Mouse (Mus musculus) midbrain, embryonic 11.5 days (tissue): Measurements from ENCODE around the gene Lclat1. TPM values are rescaled to one million over a fixed set of nuclear protein-coding genes. Genes with fewer than 3 reads are reported as not detected.
A peak's percentile ranks its signal among the peaks of the same experiment; 100 is the strongest.

Experiments used
- ATAC-seq: fragments of 200-750 bp; cut with Nextera tagmentation; 2 replicates; pipeline ENCODE4 v1.8.0; 2017; ENCODE audit warnings: moderate TSS enrichment, moderate library complexity; ENCODE audit not compliant: low FRiP score
- DNase-seq: peaks from one replicate; pipeline ENCODE4 v3.0.0; 2015; ENCODE audit warnings: low spot score; ENCODE audit errors: missing footprints
- H3K27ac ChIP-seq: fragments of 300-500 bp; sonication (generic); 2 replicates; pipeline ENCODE4 v1.5.1; 2014; ENCODE audit warnings: low read depth, low read length
- H3K27me3 ChIP-seq: fragments of 300-500 bp; sonication (generic); 2 replicates; pipeline ENCODE4 v1.6.1; 2014; ENCODE audit warnings: mild to moderate bottlenecking, low read length, moderate library complexity, mixed read lengths; ENCODE audit not compliant: control insufficient read depth, insufficient read depth
- H3K36me3 ChIP-seq: fragments of 300-500 bp; sonication (generic); 2 replicates; pipeline ENCODE4 v1.6.1; 2014; ENCODE audit warnings: mild to moderate bottlenecking, low read length, moderate library complexity, mixed read lengths; ENCODE audit not compliant: control insufficient read depth, insufficient read depth
- H3K4me1 ChIP-seq: fragments of 300-500 bp; sonication (generic); 2 replicates; pipeline ENCODE4 v1.6.1; 2014; ENCODE audit warnings: low read length; ENCODE audit not compliant: control insufficient read depth, insufficient read depth
- H3K4me2 ChIP-seq: fragments of 300-500 bp; sonication (generic); 2 replicates; pipeline ENCODE4 v1.6.1; 2014; ENCODE audit warnings: mild to moderate bottlenecking, moderate library complexity
- H3K4me3 ChIP-seq: fragments of 300-500 bp; sonication (generic); 2 replicates; pipeline ENCODE4 v1.5.1; 2014; ENCODE audit warnings: low read depth, low read length
- H3K9ac ChIP-seq: fragments of 300-500 bp; sonication (generic); 2 replicates; pipeline ENCODE4 v1.6.1; 2014; ENCODE audit warnings: low read length
- H3K9me3 ChIP-seq: fragments of 300-500 bp; sonication (generic); 2 replicates; pipeline ENCODE4 v1.6.1; 2016; ENCODE audit warnings: low read length; ENCODE audit not compliant: control insufficient read depth
- WGBS: fragments of 180-500 bp; shearing (Covaris S2); extraction: QIAGEN DNeasy Blood & Tissue Kit; methylation state at CpG from one replicate; pipeline ENCODE4 v1.1.7; 2014; 5-methylcytosine and 5-hydroxymethylcytosine counted together
- polyA plus RNA-seq: library from polyadenylated mRNA; unstranded; fragments of >200 nt; fragmentation: Nextera tagmentation; extraction: Ambion mirVana; gene quantifications from 2 replicates; pipeline ENCODE4 v1.2.1, GENCODE M21; 2014

Lclat1 gene
- polyA plus RNA-seq, 1 experiment from 2014 or later, result 14.3 TPM

DNA sequence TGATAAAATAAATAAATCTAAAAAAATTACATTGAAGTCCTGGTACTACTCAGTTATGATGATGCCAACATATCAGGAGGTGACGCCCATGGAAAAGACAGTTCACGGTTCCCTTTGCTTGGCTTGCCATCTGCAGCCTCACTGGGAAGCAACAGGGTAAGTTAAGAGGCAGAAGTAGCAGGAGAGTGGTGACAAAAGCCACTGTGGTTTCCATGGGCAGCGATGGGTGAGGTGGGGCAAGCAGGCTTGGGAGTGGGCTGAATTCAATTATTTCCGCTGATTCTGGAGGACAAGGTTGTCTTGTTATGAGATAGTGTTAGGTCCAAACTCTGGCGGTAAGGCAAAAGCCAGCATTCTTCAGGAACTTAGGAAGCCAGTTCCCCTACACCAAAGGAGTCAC is 7.4 kb upstream of the Lclat1 start:
- Histone ChIP-seq H3K4me2 (no peak overlapping the region), H3K4me3 (no peak overlapping the region), H3K9me3 (no peaks in the 10 kb centered on the region), H3K27ac (no peak overlapping the region), H3K4me1 (no peaks in the 10 kb centered on the region), H3K36me3 (no peaks in the 10 kb centered on the region), H3K27me3 (no peaks in the 10 kb centered on the region; the same call in 1 of the 2 replicates), H3K9ac (no peak overlapping the region)
- 90% methylated on average over 5 of the region's 5 CpGs for WGBS
- ATAC-seq, result no peak
- no peak for DNase-seq

- ATAC-seq, result no peak
- Histone ChIP-seq H3K27ac (no peak overlapping the region), H3K36me3 (no peaks in the 10 kb centered on the region), H3K4me1 (no peaks in the 10 kb centered on the region), H3K27me3 (no peaks in the 10 kb centered on the region), H3K9ac (no peak overlapping the region), H3K4me3 (no peak overlapping the region), H3K9me3 (no peaks in the 10 kb centered on the region), H3K4me2 (no peak overlapping the region)
- DNase-seq, result no peak
- 82% methylated on average over 4 of the region's 4 CpGs for WGBS
These were observed 5.2 kb upstream of the Lclat1 start for GRCm38 (mm10) chr17:73102538-73102937.

DNA sequence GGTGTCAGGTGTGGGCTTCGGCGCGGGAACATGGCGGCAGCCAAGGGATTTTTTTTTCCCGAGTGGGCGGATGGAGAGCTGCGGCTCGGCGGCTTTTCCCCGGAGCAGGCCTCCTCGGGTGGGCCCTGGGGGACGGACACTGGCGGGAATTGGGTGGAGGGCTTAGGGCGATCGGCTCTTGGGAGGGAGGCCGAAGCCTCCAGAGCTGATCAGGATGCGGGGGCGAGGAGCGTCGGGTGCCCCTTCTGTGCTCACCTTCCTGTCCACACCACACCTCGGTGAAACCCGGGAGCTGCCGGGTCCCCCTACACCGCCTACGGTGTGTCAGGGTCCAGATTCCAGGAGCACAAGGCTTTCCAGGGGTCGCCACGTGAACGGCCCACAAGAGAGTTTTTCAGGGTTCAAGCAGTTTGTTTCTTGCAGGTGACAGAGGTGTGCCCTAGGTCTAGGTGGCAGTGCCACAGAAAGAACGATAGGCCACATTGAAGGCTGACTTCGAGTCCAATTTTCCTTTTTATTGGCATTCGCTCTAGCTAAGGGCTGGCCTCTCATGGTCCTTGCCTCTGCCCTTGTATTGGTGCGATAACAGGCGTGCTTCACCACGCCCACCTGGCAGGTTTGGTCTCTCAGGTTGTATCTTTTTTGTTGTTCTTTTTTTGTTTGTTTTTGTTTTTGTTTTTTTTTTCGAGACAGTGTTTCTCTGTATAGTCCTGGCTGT is 544 bp downstream of the Lclat1 start:
- Histone ChIP-seq H3K9ac (peak overlapping the region; percentile 79), H3K4me3 (peak overlapping the region; percentile 68), H3K4me1 (peaks cover 3% of the 10 kb centered on the region; the same call in 1 of the 2 replicates), H3K4me2 (peak overlapping the region; percentile 92), H3K27me3 (no peaks in the 10 kb centered on the region), H3K27ac (no peak overlapping the region), H3K9me3 (no peaks in the 10 kb centered on the region), H3K36me3 (no peaks in the 10 kb centered on the region)
- WGBS, result 7% methylated on average over 35 of the region's 35 CpGs
- DNase-seq (no peak), ATAC-seq (peak; percentile 78)

GRCm38 (mm10) chr17:73108888-73109259 is 1.1 kb downstream of the Lclat1 start:
- 86% methylated on average over 7 of the region's 7 CpGs for WGBS
- no peak for ATAC-seq
- H3K9ac ChIP-seq, result no peak overlapping the region

GRCm38 (mm10) chr17:73112128-73112527 is 4.3 kb downstream of the Lclat1 start:
- no peak for DNase-seq
- H3K9me3 ChIP-seq, result no peaks in the 10 kb centered on the region
- H3K36me3 ChIP-seq, result no peaks in the 10 kb centered on the region
- no peak overlapping the region for H3K4me3 ChIP-seq
- no peak overlapping the region for H3K4me2 ChIP-seq
- H3K27me3 ChIP-seq, result no peaks in the 10 kb centered on the region
- H3K4me1 ChIP-seq, result peaks cover 3% of the 10 kb centered on the region; the same call in 1 of the 2 replicates
- no peak for ATAC-seq
- 73% methylated on average over 7 of the region's 7 CpGs for WGBS
- no peak overlapping the region for H3K27ac ChIP-seq
- no peak overlapping the region for H3K9ac ChIP-seq

More at GRCm38 (mm10) chr17:73108888-73109259, 1.1 kb downstream of the Lclat1 start:
- DNase-seq, result no peak
- H3K36me3 ChIP-seq, result no peaks in the 10 kb centered on the region
- H3K4me3 ChIP-seq, result no peak overlapping the region
- H3K9me3 ChIP-seq, result no peaks in the 10 kb centered on the region
- H3K27me3 ChIP-seq, result no peaks in the 10 kb centered on the region
- H3K27ac ChIP-seq, result no peak overlapping the region
- peak overlapping the region; percentile 92 for H3K4me2 ChIP-seq
- H3K4me1 ChIP-seq, result peaks cover 3% of the 10 kb centered on the region; the same call in 1 of the 2 replicates

GRCm38 (mm10) chr17:73112601-73113000 is 4.8 kb downstream of the Lclat1 start:
- Histone ChIP-seq H3K27ac (no peak overlapping the region), H3K9me3 (no peaks in the 10 kb centered on the region), H3K4me1 (peaks cover 3% of the 10 kb centered on the region; the same call in 1 of the 2 replicates), H3K4me3 (no peak overlapping the region), H3K4me2 (no peak overlapping the region), H3K9ac (no peak overlapping the region), H3K36me3 (no peaks in the 10 kb centered on the region), H3K27me3 (no peaks in the 10 kb centered on the region)
- WGBS, result 9% methylated on average over 6 of the region's 6 CpGs
- no peak for ATAC-seq
- DNase-seq, result no peak

DNA sequence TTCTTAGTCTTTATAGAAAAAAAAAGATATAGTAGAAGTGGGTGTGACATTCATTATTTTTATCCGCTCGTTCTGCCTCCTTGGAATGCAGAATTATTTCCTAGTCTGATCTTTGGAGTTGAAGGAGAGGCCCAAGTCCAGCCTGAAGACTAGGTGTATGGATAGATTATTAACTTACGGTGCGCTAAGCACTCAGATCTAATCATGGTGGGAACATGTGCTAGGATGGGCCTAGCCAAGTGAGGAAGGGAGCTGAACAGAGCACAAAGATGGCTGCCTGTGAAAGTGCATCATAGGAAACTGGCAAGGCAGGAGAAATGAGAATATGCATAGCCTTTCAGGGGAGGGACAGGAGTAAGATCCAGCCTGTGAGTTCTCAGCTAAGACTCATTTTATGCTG is 5.4 kb downstream of the Lclat1 start:
- peaks cover 3% of the 10 kb centered on the region; the same call in 1 of the 2 replicates for H3K4me1 ChIP-seq
- ATAC-seq, result no peak
- WGBS, result 96% methylated on average over 4 of the region's 4 CpGs

DNA sequence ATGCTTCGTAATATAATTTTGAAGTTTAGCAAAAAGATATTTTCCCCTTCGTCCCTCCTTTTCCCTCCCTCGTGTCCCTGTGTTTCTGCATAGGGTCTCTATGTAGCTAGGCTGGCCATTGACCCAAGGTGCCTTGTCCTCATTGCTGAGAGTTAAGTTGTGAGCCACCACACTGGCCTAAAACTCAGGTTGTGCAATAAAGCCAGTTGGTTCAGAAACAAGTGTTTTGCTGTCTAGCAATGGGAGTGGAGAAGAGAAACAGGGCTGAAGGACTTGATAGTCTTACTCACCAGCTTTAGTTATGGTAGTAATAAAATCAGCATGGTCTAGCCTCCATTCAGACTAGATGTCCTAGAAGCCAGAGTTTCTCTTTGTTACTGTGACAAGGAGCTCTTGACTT is 10.3 kb downstream of the Lclat1 start:
- ATAC-seq, result no peak
- Histone ChIP-seq H3K9ac (no peak overlapping the region), H3K27ac (no peak overlapping the region), H3K36me3 (no peaks in the 10 kb centered on the region), H3K4me1 (no peaks in the 10 kb centered on the region), H3K27me3 (no peaks in the 10 kb centered on the region), H3K4me2 (no peak overlapping the region), H3K9me3 (no peaks in the 10 kb centered on the region), H3K4me3 (no peak overlapping the region)
- no peak for DNase-seq
- 89% methylated on average over 3 of the region's 3 CpGs for WGBS

More for the DNA sequence above, 5.4 kb downstream of the Lclat1 start:
- Histone ChIP-seq H3K9ac (no peak overlapping the region), H3K27me3 (no peaks in the 10 kb centered on the region), H3K4me3 (no peak overlapping the region), H3K9me3 (no peaks in the 10 kb centered on the region), H3K36me3 (no peaks in the 10 kb centered on the region), H3K4me2 (no peak overlapping the region), H3K27ac (no peak overlapping the region)
- no peak for DNase-seq

- H3K9ac ChIP-seq, result no peak overlapping the region
- no peak for DNase-seq
- no peak overlapping the region for H3K27ac ChIP-seq
- no peaks in the 10 kb centered on the region for H3K36me3 ChIP-seq
- no peak overlapping the region for H3K4me3 ChIP-seq
- WGBS, result 84% methylated on average over 4 of the region's 4 CpGs
- no peaks in the 10 kb centered on the region for H3K27me3 ChIP-seq
- no peak for ATAC-seq
- no peaks in the 10 kb centered on the region for H3K9me3 ChIP-seq
- no peaks in the 10 kb centered on the region for H3K4me1 ChIP-seq
- H3K4me2 ChIP-seq, result no peak overlapping the region
These were observed 10.9 kb downstream of the Lclat1 start for GRCm38 (mm10) chr17:73118702-73119101.
